Mouse (Mus musculus) ES-E14 (cell line): ENCODE data around the gene Mocs1. TPM values are rescaled to one million over a fixed set of nuclear protein-coding genes. Genes with fewer than 3 reads are reported as not detected.

ENCODE experiments used
- DNase-seq: peaks from one replicate; pipeline ENCODE4 v3.0.0-alpha.2; 2013; ENCODE audit warnings: low read depth, low spot score
- H3K27ac ChIP-seq: 2 replicates; pipeline ENCODE4 v1.5.1; 2012; ENCODE audit warnings: low read depth, mild to moderate bottlenecking, low read length, moderate library complexity, mixed read lengths; ENCODE audit not compliant: poor library complexity, insufficient read depth, severe bottlenecking
- H3K36me3 ChIP-seq: 2 replicates; pipeline ENCODE4 v1.6.1; 2012; ENCODE audit warnings: mild to moderate bottlenecking, low read length, moderate library complexity, mixed read lengths; ENCODE audit not compliant: control insufficient read depth, poor library complexity, insufficient read depth, severe bottlenecking
- H3K4me1 ChIP-seq, 2 experiments: fragments of 150-350 bp in 1 of 2; sonication (generic) in 1 of 2; 2 replicates each; pipeline ENCODE4 v1.6.1; 2012; ENCODE audit warnings: low read length in 2 of 2, mild to moderate bottlenecking in 1 of 2, mixed read lengths in 1 of 2; ENCODE audit not compliant: control insufficient read depth in 2 of 2, insufficient read depth in 2 of 2, poor library complexity in 1 of 2
- H3K4me3 ChIP-seq, 2 experiments: fragments of 150-350 bp in 1 of 2; sonication (generic) in 1 of 2; 2 replicates each; pipeline ENCODE4 v1.5.1; 2012; ENCODE audit warnings: low read length in 2 of 2, low read depth in 1 of 2, mild to moderate bottlenecking in 1 of 2, mixed read lengths in 1 of 2; ENCODE audit not compliant: insufficient read depth in 1 of 2, poor library complexity in 1 of 2, severe bottlenecking in 1 of 2
- H3K9ac ChIP-seq: 2 replicates; pipeline ENCODE4 v1.6.1; 2012; ENCODE audit warnings: low read depth, mild to moderate bottlenecking, low read length, mixed read lengths; ENCODE audit not compliant: poor library complexity, insufficient read depth, severe bottlenecking
- H3K9me3 ChIP-seq: fragments of 150-350 bp; sonication (generic); 2 replicates; pipeline ENCODE4 v1.6.1; 2012; ENCODE audit warnings: low read depth, mild to moderate bottlenecking, low read length; ENCODE audit not compliant: control insufficient read depth, insufficient read depth
- CHD2 ChIP-seq: IDR thresholded peaks from 2 replicates; pipeline ENCODE4 v1.6.1; 2014; ENCODE audit warnings: mild to moderate bottlenecking, low read depth, low read length, inconsistent platforms
- HCFC1 ChIP-seq: IDR thresholded peaks from 2 replicates; pipeline ENCODE4 v1.6.1; 2012; ENCODE audit warnings: low read length, inconsistent platforms, borderline replicate concordance; ENCODE audit not compliant: insufficient read depth
- MAFK ChIP-seq: IDR thresholded peaks from 2 replicates; pipeline ENCODE4 v1.6.1; 2014; ENCODE audit warnings: mild to moderate bottlenecking, low read depth, low read length, inconsistent platforms; ENCODE audit not compliant: insufficient read depth
- ZC3H11A ChIP-seq: IDR thresholded peaks from 2 replicates; pipeline ENCODE4 v1.6.1; 2012; ENCODE audit warnings: low read depth, mild to moderate bottlenecking, inconsistent platforms, low read length, borderline replicate concordance
- ZNF384 ChIP-seq: IDR thresholded peaks from 2 replicates; pipeline ENCODE4 v1.6.1; 2012; ENCODE audit warnings: low read depth, low read length, inconsistent platforms
- in situ Hi-C, 2 experiments: fragments of 600-800 bp; cut with MboI; formaldehyde crosslinking; loops; one replicate each; pipeline ENCODE4 v1.15.1; 2025; ENCODE audit warnings: low sequenced_read_pairs in 2 of 2, inconsistent platforms in 1 of 2; ENCODE audit not compliant: unreplicated experiment in 2 of 2
- total RNA-seq: library from RNA; depleted of rRNA; stranded (reverse); fragments of 300-350 nt; gene quantifications from 2 replicates; pipeline ENCODE4 v1.2.3, GENCODE M21; 2012

The Mocs1 gene
- total RNA-seq, 1 experiment = 6.9 TPM

- H3K4me1 ChIP-seq = no peaks in the 10 kb centered on the region
- no peak overlapping the region for H3K9ac ChIP-seq
- no peak overlapping the region for H3K4me3 ChIP-seq
- TF ChIP-seq ZNF384 (no peak), MAFK (no peak), ZC3H11A (no peak), CHD2 (no peak), HCFC1 (no peak)
- no peaks in the 10 kb centered on the region for H3K9me3 ChIP-seq
- DNase-seq = no peak
- in situ Hi-C loops = no loop called here
- no peaks in the 10 kb centered on the region for H3K36me3 ChIP-seq
- no peak overlapping the region for H3K27ac ChIP-seq
Observed at GRCm38 (mm10) chr17:49405927-49406326, 22.2 kb upstream of the Mocs1 start.

- Histone ChIP-seq H3K9ac (no peak overlapping the region), H3K27ac (no peak overlapping the region), H3K36me3 (no peaks in the 10 kb centered on the region), H3K9me3 (no peaks in the 10 kb centered on the region), H3K4me1 (no peaks in the 10 kb centered on the region), H3K4me3 (no peak overlapping the region)
- no peak for TF ChIP-seq CHD2
- no peak for TF ChIP-seq ZNF384
- TF ChIP-seq ZC3H11A = no peak
- TF ChIP-seq HCFC1 = no peak
- no peak for TF ChIP-seq MAFK
- no peak for DNase-seq
- in situ Hi-C loops = no loop called here
Observed at GRCm38 (mm10) chr17:49412974-49413373, 15.2 kb upstream of the Mocs1 start.

- in situ Hi-C loops = no loop called here
- peak; percentile 29 for DNase-seq
- no peak overlapping the region for H3K9ac ChIP-seq
- H3K4me3 ChIP-seq = no peak overlapping the region
- no peaks in the 10 kb centered on the region for H3K36me3 ChIP-seq
- H3K4me1 ChIP-seq = no peaks in the 10 kb centered on the region
- no peaks in the 10 kb centered on the region for H3K9me3 ChIP-seq
- no peak overlapping the region for H3K27ac ChIP-seq
- TF ChIP-seq ZNF384 (no peak), ZC3H11A (0 out of 2 replicates have a peak, but pooled peaks have one; percentile 11)
Observed at GRCm38 (mm10) chr17:49413554-49413953, 14.6 kb upstream of the Mocs1 start.

GRCm38 (mm10) chr17:49416228-49416627 lies 11.9 kb upstream of the Mocs1 start:
- Histone ChIP-seq H3K36me3 (no peaks in the 10 kb centered on the region), H3K27ac (no peak overlapping the region), H3K4me1 (no peaks in the 10 kb centered on the region), H3K9ac (no peak overlapping the region), H3K9me3 (no peaks in the 10 kb centered on the region), H3K4me3 (no peak overlapping the region)
- no peak for TF ChIP-seq CHD2
- TF ChIP-seq ZNF384 = no peak
- DNase-seq = no peak
- in situ Hi-C loops = no loop called here

- H3K4me3 ChIP-seq = no peak overlapping the region
- no peaks in the 10 kb centered on the region for H3K36me3 ChIP-seq
- H3K9me3 ChIP-seq = no peaks in the 10 kb centered on the region
- TF ChIP-seq ZC3H11A (no peak), MAFK (no peak), ZNF384 (no peak)
- DNase-seq = no peak
- H3K4me1 ChIP-seq = no peaks in the 10 kb centered on the region
- in situ Hi-C loops = no loop called here
- H3K27ac ChIP-seq = no peak overlapping the region
- no peak overlapping the region for H3K9ac ChIP-seq
Observed at GRCm38 (mm10) chr17:49419813-49420212, 8.3 kb upstream of the Mocs1 start.
